Mouse (Mus musculus) neural tube, embryonic 11.5 days (tissue): Measurements from ENCODE around the gene Col24a1. TPM values are rescaled to one million over a fixed set of nuclear protein-coding genes. Genes with fewer than 3 reads are reported as not detected.

Experiments used
- ATAC-seq: fragments of 200-750 bp; cut with Nextera tagmentation; 2 replicates; pipeline ENCODE4 v1.8.0; 2017; ENCODE audit warnings: moderate number of reproducible peaks, mild to moderate bottlenecking, moderate TSS enrichment, moderate library complexity; ENCODE audit not compliant: insufficient read depth, low FRiP score, low TSS enrichment
- DNase-seq: peaks from one replicate; pipeline ENCODE4 v3.0.0-alpha.2; 2015; ENCODE audit warnings: low spot score
- H3K27ac ChIP-seq: fragments of 300-500 bp; sonication (generic); 2 replicates; pipeline ENCODE4 v1.5.1; 2014; ENCODE audit warnings: low read depth, mild to moderate bottlenecking, low read length
- H3K27me3 ChIP-seq: fragments of 300-500 bp; sonication (generic); 2 replicates; pipeline ENCODE4 v1.6.1; 2014; ENCODE audit warnings: mild to moderate bottlenecking, low read length, mixed read lengths; ENCODE audit not compliant: control insufficient read depth, insufficient read depth
- H3K36me3 ChIP-seq: fragments of 300-500 bp; sonication (generic); 2 replicates; pipeline ENCODE4 v1.6.1; 2014; ENCODE audit warnings: mild to moderate bottlenecking, low read length, moderate library complexity, mixed read lengths; ENCODE audit not compliant: control insufficient read depth, insufficient read depth
- H3K4me1 ChIP-seq: fragments of 300-500 bp; sonication (generic); 2 replicates; pipeline ENCODE4 v1.6.1; 2014; ENCODE audit warnings: low read length, mixed read lengths; ENCODE audit not compliant: control insufficient read depth, insufficient read depth
- H3K4me2 ChIP-seq: fragments of 300-500 bp; sonication (generic); 2 replicates; pipeline ENCODE4 v1.6.1; 2014; ENCODE audit warnings: low read depth, mild to moderate bottlenecking, moderate library complexity
- H3K4me3 ChIP-seq: fragments of 300-500 bp; sonication (generic); 2 replicates; pipeline ENCODE4 v1.5.1; 2014; ENCODE audit warnings: low read depth, low read length
- H3K9ac ChIP-seq: fragments of 300-500 bp; sonication (generic); 2 replicates; pipeline ENCODE4 v1.6.1; 2014; ENCODE audit warnings: mild to moderate bottlenecking, low read length
- H3K9me3 ChIP-seq: fragments of 300-500 bp; sonication (generic); 2 replicates; pipeline ENCODE4 v1.6.1; 2016; ENCODE audit warnings: low read length; ENCODE audit not compliant: control insufficient read depth
- WGBS: fragments of 180-500 bp; shearing (Covaris S2); extraction: QIAGEN DNeasy Blood & Tissue Kit; methylation state at CpG from one replicate; pipeline ENCODE4 v1.1.7; 2014; 5-methylcytosine and 5-hydroxymethylcytosine counted together
- polyA plus RNA-seq: library from polyadenylated mRNA; unstranded; fragments of >200 nt; fragmentation: Nextera tagmentation; extraction: Ambion mirVana; gene quantifications from 2 replicates; pipeline ENCODE4 v1.2.1, GENCODE M21; 2014

The Col24a1 gene
- polyA plus RNA-seq, 1 experiment from 2014 or later: 0.92 TPM

DNA sequence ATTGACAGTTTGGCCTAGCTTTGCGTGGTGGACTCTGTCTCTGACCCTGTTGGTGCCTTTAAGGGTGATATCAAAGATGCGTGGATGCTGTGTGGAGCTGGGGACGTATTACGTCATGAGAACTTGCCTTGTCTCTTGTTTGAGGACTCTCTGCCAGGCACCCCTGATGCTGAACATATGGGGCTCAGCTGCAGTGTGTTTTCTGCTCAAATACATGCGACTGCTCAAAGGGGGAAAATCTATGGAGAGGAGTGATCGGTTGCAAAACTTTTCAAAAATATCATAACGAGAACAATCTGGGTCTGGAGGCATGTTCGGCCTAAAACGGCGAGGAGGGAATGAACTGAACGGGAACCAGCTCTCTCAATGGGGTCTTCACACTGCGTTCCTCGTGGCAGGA lies 90.8 kb downstream of the Col24a1 start:
- 89% methylated on average over 13 of the region's 13 CpGs for WGBS
- no peak overlapping the region for H3K4me2 ChIP-seq
- DNase-seq: no peak
- no peaks in the 10 kb centered on the region for H3K36me3 ChIP-seq
- no peaks in the 10 kb centered on the region for H3K4me1 ChIP-seq
- H3K27ac ChIP-seq: no peak overlapping the region
- no peaks in the 10 kb centered on the region for H3K9me3 ChIP-seq
- H3K27me3 ChIP-seq: no peaks in the 10 kb centered on the region
- H3K9ac ChIP-seq: no peak overlapping the region
- no peak overlapping the region for H3K4me3 ChIP-seq
- ATAC-seq: no peak

DNA sequence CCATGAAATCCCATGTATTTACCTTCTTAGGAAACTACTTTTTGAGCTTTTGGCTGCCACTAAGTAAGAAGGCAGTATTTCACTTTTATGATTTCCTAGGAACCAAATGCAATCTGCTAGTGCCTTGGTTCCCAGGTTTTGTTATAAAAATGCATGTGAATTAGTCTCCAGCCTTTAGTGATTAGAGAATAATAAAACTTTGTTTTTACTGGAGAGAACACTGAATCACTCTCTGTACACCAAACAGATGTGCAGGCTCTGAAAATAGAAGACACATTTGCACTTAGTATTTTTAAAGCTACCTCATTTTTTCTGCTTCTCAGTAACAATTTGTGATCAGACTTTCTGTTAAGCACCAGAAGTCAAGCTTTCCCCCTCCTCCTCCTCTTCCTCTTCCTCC lies 94.2 kb downstream of the Col24a1 start:
- Histone ChIP-seq H3K36me3 (no peaks in the 10 kb centered on the region), H3K4me1 (no peaks in the 10 kb centered on the region), H3K4me3 (no peak overlapping the region), H3K27me3 (no peaks in the 10 kb centered on the region), H3K4me2 (no peak overlapping the region), H3K27ac (no peak overlapping the region), H3K9ac (no peak overlapping the region), H3K9me3 (no peaks in the 10 kb centered on the region)
- ATAC-seq: no peak
- no peak for DNase-seq

DNA sequence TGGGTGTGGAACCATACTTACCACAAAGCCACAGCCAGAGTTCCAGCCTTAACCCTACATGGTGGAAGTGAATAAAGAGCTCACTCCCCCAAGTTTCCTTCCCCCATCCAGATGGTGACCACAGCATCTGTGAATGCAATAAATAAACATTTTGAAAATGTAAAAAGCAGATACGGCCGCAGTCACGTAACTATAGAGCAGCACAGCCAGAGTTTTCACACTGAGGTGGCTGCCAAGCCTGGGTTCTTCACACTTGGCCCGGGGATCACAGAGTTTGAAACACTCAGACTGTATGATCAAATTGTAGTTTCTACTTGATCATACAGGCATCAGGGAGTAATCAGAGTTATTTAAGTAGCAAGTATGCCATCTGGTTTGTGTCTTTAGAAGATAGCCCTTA lies 98.4 kb downstream of the Col24a1 start:
- Histone ChIP-seq H3K4me2 (no peak overlapping the region), H3K27me3 (no peaks in the 10 kb centered on the region), H3K9me3 (no peaks in the 10 kb centered on the region), H3K36me3 (no peaks in the 10 kb centered on the region), H3K4me1 (no peaks in the 10 kb centered on the region), H3K4me3 (no peak overlapping the region), H3K27ac (no peak overlapping the region), H3K9ac (no peak overlapping the region)
- WGBS: 80% methylated on average over 4 of the region's 4 CpGs
- ATAC-seq: no peak
- no peak for DNase-seq

DNA sequence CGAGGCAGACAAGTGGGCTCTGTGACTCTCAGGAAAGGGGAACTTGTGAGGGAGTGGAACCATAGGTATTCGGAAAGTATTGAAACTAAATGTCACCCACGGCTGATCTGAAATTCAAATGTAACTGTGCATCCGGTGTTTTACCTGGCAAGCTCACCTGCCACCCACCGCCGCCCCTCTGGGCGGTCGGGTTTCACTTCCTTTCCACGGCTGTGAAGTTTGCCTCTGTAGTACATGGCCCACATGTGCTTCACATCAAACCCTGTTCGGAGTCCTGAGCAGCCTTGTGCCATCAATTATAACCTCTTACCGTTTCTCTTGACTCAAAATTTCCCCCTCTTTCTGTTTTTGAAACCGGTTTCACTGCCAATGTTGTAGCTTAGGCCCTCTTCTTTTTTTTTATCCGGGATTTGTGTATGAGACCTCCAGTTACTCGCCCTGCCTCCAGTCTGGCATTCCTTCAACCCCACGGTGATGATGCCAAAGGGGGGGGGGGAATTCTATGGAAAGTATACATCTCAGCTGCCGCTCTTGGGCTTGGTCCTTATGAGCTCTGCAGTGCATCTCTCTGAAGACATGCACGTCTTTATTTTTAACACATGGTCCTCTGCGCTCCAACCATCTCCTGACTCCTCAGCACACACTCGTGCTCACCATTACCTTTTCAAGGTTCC lies 99.9 kb downstream of the Col24a1 start:
- ATAC-seq (no peak), DNase-seq (no peak)
- H3K4me2 ChIP-seq: no peak overlapping the region
- no peaks in the 10 kb centered on the region for H3K36me3 ChIP-seq
- no peak overlapping the region for H3K9ac ChIP-seq
- H3K4me1 ChIP-seq: no peaks in the 10 kb centered on the region
- no peak overlapping the region for H3K4me3 ChIP-seq
- H3K27ac ChIP-seq: no peak overlapping the region
- no peaks in the 10 kb centered on the region for H3K27me3 ChIP-seq
- 73% methylated on average over 19 of the region's 19 CpGs for WGBS
- no peaks in the 10 kb centered on the region for H3K9me3 ChIP-seq

DNA sequence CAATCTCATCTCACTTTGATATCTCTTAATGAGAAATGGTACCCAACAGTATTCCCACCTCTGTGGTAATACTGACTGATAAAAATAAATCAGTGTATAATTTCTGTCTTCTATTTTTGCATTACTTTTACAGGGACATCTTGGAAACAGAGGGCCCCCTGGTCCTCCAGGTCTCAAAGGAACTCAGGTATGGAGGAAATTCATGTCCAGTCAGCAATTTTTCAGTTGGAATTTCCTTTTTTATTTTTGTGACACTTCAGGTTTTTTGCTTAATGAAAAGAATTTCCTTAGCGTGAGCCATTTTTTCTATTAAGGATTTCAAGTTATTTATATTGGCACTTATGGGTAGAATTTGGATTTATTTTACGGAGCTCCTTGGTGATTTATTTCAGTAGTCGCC lies 106.9 kb downstream of the Col24a1 start:
- Histone ChIP-seq H3K4me1 (no peaks in the 10 kb centered on the region), H3K4me3 (no peak overlapping the region), H3K9ac (no peak overlapping the region), H3K9me3 (no peaks in the 10 kb centered on the region), H3K4me2 (no peak overlapping the region), H3K27me3 (no peaks in the 10 kb centered on the region), H3K27ac (no peak overlapping the region), H3K36me3 (no peaks in the 10 kb centered on the region)
- 93% methylated on average over 3 of the region's 3 CpGs for WGBS
- no peak for DNase-seq
- ATAC-seq: no peak

DNA sequence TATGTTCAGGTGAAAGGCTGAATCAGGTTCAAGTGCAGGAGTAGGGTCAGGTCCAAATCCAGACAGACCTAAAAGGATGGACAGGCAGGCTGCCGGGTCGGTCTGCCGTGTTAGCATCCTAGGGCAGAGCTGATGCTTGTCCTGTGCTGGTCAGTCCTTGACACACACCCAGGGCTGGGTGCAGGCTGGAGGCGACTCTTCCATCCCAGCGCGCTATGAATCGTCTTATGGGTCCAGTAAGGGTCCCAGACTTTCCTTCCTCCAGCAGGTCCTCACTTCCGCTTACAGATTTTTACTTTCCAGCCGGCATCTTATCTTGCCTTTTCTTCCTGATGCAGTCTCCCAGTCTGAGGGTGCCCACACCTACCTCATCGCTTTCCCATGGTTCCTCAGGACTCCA lies 110.0 kb downstream of the Col24a1 start:
- DNase-seq (no peak), ATAC-seq (no peak)
- H3K27ac ChIP-seq: no peak overlapping the region
- H3K4me1 ChIP-seq: no peaks in the 10 kb centered on the region
- H3K4me3 ChIP-seq: no peak overlapping the region
- peak overlapping the region; percentile 21; the same call in 1 of the 2 replicates for H3K4me2 ChIP-seq
- H3K9ac ChIP-seq: no peak overlapping the region
- 96% methylated on average over 10 of the region's 10 CpGs for WGBS
- H3K36me3 ChIP-seq: no peaks in the 10 kb centered on the region
- H3K27me3 ChIP-seq: no peaks in the 10 kb centered on the region
- H3K9me3 ChIP-seq: no peaks in the 10 kb centered on the region

DNA sequence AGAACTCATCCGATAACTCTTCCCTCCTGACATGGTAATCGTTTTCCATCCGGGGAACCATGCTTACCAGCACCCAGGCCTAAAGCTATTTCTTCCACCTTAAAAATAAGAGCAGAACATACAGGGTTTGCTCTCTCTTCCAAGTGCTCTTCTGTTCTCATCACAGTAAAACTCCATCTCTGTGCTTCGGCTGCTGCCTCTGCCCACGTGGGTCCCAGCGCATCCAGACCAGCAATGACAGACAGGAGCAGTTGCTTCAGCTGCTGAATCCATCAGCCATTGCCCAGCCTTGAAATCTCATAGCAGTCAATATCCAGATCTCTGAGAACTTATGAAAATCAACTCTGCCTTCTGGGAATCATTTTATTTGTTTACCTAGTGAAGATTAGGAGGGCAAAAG lies 110.7 kb downstream of the Col24a1 start:
- H3K4me1 ChIP-seq: no peaks in the 10 kb centered on the region
- DNase-seq (no peak), ATAC-seq (no peak)
- peak overlapping the region; percentile 5; the same call in 1 of the 2 replicates for H3K9ac ChIP-seq
- H3K4me3 ChIP-seq: no peak overlapping the region
- WGBS: 59% methylated on average over 6 of the region's 6 CpGs
- H3K4me2 ChIP-seq: peak overlapping the region; percentile 21
- no peaks in the 10 kb centered on the region for H3K9me3 ChIP-seq
- no peaks in the 10 kb centered on the region for H3K27me3 ChIP-seq
- H3K27ac ChIP-seq: no peak overlapping the region
- H3K36me3 ChIP-seq: no peaks in the 10 kb centered on the region

DNA sequence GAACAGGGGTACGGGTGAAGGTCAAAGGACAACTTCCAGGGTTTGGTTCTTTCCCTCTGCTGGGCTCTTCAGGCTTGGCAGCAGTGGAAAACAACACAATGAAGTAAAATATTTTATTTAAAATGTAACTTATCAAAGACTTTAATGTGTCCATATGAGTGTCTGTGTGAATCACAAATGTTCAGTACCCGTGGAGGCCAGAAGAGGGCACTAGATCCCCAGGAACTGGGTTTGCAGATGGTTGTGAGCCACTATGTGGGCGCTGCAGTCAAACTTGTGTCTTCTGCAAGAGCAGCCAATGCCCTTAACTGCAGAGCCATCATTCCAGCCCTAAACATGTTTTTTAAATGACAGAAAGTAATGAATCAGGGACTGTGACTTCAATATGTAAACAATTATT lies 115.8 kb downstream of the Col24a1 start:
- peak; percentile 19 for DNase-seq
- no peak overlapping the region for H3K27ac ChIP-seq
- 0 out of 2 replicates have a peak, but pooled peaks cover 2% of the 10 kb centered on the region for H3K9me3 ChIP-seq
- no peak overlapping the region for H3K4me2 ChIP-seq
- H3K4me3 ChIP-seq: no peak overlapping the region
- H3K36me3 ChIP-seq: no peaks in the 10 kb centered on the region
- WGBS: 66% methylated on average over 3 of the region's 3 CpGs
- no peak for ATAC-seq
- H3K9ac ChIP-seq: no peak overlapping the region
- no peaks in the 10 kb centered on the region for H3K27me3 ChIP-seq
- no peaks in the 10 kb centered on the region for H3K4me1 ChIP-seq

DNA sequence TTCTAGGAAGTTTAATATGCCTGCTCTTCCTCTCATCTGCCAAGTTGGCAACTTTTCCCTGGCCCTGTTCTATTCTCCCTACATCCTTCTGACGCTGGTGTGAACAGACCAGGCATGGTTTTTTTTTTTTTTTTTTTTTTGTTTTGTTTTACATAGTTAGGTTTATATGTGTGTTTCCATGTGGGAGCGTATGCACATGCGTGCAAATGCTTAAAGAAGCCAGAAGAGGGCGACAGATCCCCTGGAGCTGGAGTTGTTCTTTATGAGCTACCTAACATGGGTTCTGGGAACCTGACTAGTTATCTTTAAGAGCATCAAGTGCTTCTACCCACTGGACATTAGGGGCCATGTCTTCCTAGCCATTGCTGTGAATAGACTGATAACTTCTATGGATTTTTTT lies 119.9 kb downstream of the Col24a1 start:
- no peak for DNase-seq
- no peaks in the 10 kb centered on the region for H3K27me3 ChIP-seq
- no peaks in the 10 kb centered on the region for H3K36me3 ChIP-seq
- no peak overlapping the region for H3K9ac ChIP-seq
- no peak overlapping the region for H3K4me3 ChIP-seq
- ATAC-seq: no peak
- 30% methylated on average over 4 of the region's 4 CpGs for WGBS
- 0 out of 2 replicates have a peak, but pooled peaks cover 2% of the 10 kb centered on the region for H3K9me3 ChIP-seq
- H3K4me1 ChIP-seq: no peaks in the 10 kb centered on the region
- no peak overlapping the region for H3K4me2 ChIP-seq
- no peak overlapping the region for H3K27ac ChIP-seq
